Mouse (Mus musculus): Measurements from ENCODE around the gene Slc15a4.

DNA sequence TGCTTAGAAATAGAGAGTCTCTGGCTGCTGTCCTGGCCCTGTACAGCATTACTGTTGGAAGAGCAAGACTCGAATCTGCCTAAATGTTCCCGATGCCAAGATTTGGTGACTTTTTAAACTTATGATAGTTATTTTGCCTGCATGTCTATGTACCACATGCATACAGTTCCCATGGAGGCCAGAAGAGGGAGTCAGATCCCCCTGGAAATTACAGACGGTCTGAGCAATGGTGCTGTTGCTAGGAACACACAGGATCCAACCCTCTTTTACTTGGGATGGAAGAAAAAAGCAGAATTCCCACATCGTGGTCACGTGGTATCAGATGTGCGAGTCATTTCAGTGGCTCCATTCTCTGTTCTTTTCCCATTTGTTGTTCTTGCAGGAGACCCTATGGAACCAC lies 39.8 kb downstream of the Slc15a4 start:
- TF ChIP-seq GATA1 (IDR thresholded peaks at IDR 0.05; ENCODE audit: low read length) (no peak), TAL1 (IDR thresholded peaks at IDR 0.05; ENCODE audit: low read length) (no peak)
